Mouse (Mus musculus) CH12.LX (cell line): ENCODE data around the gene Magi2. TPM values are rescaled to one million over a fixed set of nuclear protein-coding genes. Genes with fewer than 3 reads are reported as not detected.
A peak's percentile ranks its signal among the peaks of the same experiment; 100 is the strongest.

Experiments used
- DNase-seq: peaks from one replicate; pipeline ENCODE4 v3.0.0-alpha.2; 2013; ENCODE audit errors: extremely low read depth
- H3K27ac ChIP-seq: 2 replicates; pipeline ENCODE4 v1.5.1; 2012; ENCODE audit warnings: low read depth, mild to moderate bottlenecking, control low read depth, moderate library complexity; ENCODE audit not compliant: insufficient read depth
- H3K27me3 ChIP-seq: replicated peaks from 2 replicates; pipeline ENCODE3; 2012; ENCODE audit warnings: inconsistent platforms
- H3K36me3 ChIP-seq, 2 experiments: replicated peaks in 1 of 2; 2 replicates each; pipeline versions ENCODE3 to v1.6.1; 2012; ENCODE audit warnings: inconsistent platforms in 1 of 2, low read length in 1 of 2, mild to moderate bottlenecking in 1 of 2, mixed read lengths in 1 of 2, moderate library complexity in 1 of 2; ENCODE audit not compliant: control insufficient read depth in 1 of 2, insufficient read depth in 1 of 2
- H3K4me1 ChIP-seq, 2 experiments: 2 replicates each; pipeline ENCODE4 v1.6.1; 2012; ENCODE audit warnings: inconsistent platforms in 1 of 2, moderate library complexity in 1 of 2; ENCODE audit not compliant: insufficient read depth in 2 of 2, control insufficient read depth in 1 of 2
- H3K4me2 ChIP-seq: 2 replicates; pipeline ENCODE4 v1.6.1; 2012; ENCODE audit warnings: low read depth, mild to moderate bottlenecking, control low read depth; ENCODE audit not compliant: poor library complexity, insufficient read depth, severe bottlenecking
- H3K4me3 ChIP-seq, 3 experiments: fragments of 150-350 bp in 1 of 3; sonication (generic) in 1 of 3; replicated peaks in 1 of 3; 2 replicates each; pipeline versions ENCODE3 to v1.5.1; 2011 to 2012; ENCODE audit warnings: low read depth in 2 of 3, low read length in 2 of 3, mild to moderate bottlenecking in 2 of 3, moderate library complexity in 2 of 3, control low read depth in 1 of 3, improper control_type of control experiment in 1 of 3, inconsistent platforms in 1 of 3, mixed read lengths in 1 of 3; ENCODE audit not compliant: poor library complexity in 1 of 3
- H3K79me2 ChIP-seq: replicated peaks from 2 replicates; pipeline ENCODE4 v1.6.1; 2012; ENCODE audit warnings: mild to moderate bottlenecking, moderate library complexity; ENCODE audit not compliant: control insufficient read depth, poor library complexity, insufficient read depth, severe bottlenecking; ENCODE audit errors: extremely low read depth
- H3K9ac ChIP-seq: 2 replicates; pipeline ENCODE4 v1.6.1; 2012; ENCODE audit warnings: low read depth, mild to moderate bottlenecking, control low read depth, moderate library complexity; ENCODE audit not compliant: insufficient read depth
- H3K9me3 ChIP-seq: replicated peaks from 2 replicates; pipeline ENCODE3; 2012; ENCODE audit warnings: low read length, inconsistent platforms, mixed read lengths
- CHD1 ChIP-seq: IDR thresholded peaks from 2 replicates; pipeline ENCODE4 v1.6.1; 2012; ENCODE audit warnings: low read depth, low read length, improper control_type of control experiment, inconsistent platforms
- E2F4 ChIP-seq: IDR thresholded peaks from 2 replicates; pipeline ENCODE4 v1.6.1; 2011; ENCODE audit warnings: low read depth, low read length, improper control_type of control experiment; ENCODE audit not compliant: insufficient replicate concordance
- ELF1 ChIP-seq: IDR thresholded peaks from 2 replicates; pipeline ENCODE4 v1.6.1; 2014; ENCODE audit warnings: low read depth, mild to moderate bottlenecking, inconsistent platforms, low read length, improper control_type of control experiment
- EP300 ChIP-seq: IDR thresholded peaks from 2 replicates; pipeline ENCODE4 v1.6.1; 2011; ENCODE audit warnings: low read length, improper control_type of control experiment
- HCFC1 ChIP-seq: IDR thresholded peaks from 2 replicates; pipeline ENCODE4 v1.6.1; 2012; ENCODE audit warnings: low read depth, mild to moderate bottlenecking, inconsistent platforms, low read length, improper control_type of control experiment
- IRF4 ChIP-seq: IDR thresholded peaks from 2 replicates; pipeline ENCODE4 v1.6.1; 2014; ENCODE audit warnings: low read depth, mild to moderate bottlenecking, inconsistent platforms, low read length, improper control_type of control experiment
- MAZ ChIP-seq: IDR thresholded peaks from 2 replicates; pipeline ENCODE4 v1.6.1; 2012; ENCODE audit warnings: low read depth, mild to moderate bottlenecking, inconsistent platforms, low read length, improper control_type of control experiment, moderate library complexity
- MYC ChIP-seq: IDR thresholded peaks from 2 replicates; pipeline ENCODE4 v1.6.1; 2011; ENCODE audit warnings: low read depth, mild to moderate bottlenecking, improper control_type of control experiment, low read length
- POLR2A ChIP-seq: IDR thresholded peaks from 2 replicates; pipeline ENCODE4 v1.6.1; 2011; ENCODE audit warnings: low read depth, mild to moderate bottlenecking, improper control_type of control experiment, low read length
- RAD21 ChIP-seq: IDR thresholded peaks from 2 replicates; pipeline ENCODE4 v1.6.1; 2011; ENCODE audit warnings: low read depth, mild to moderate bottlenecking, low read length, improper control_type of control experiment, moderate library complexity
- TCF12 ChIP-seq: IDR thresholded peaks from 2 replicates; pipeline ENCODE4 v1.6.1; 2014; ENCODE audit warnings: low read depth, mild to moderate bottlenecking, inconsistent platforms, low read length, improper control_type of control experiment
- UBTF ChIP-seq: IDR thresholded peaks from 2 replicates; pipeline ENCODE4 v1.6.1; 2012; ENCODE audit warnings: low read depth, mild to moderate bottlenecking, inconsistent platforms, low read length, improper control_type of control experiment, moderate library complexity
- dilution Hi-C: fragments of 300-500 bp; cut with MboI; formaldehyde crosslinking; loops from 2 replicates; pipeline ENCODE4 v1.14.3; 2020; ENCODE audit warnings: low sequenced_read_pairs; ENCODE audit not compliant: extremely low pct_unique_long_range_greater_than_20kb, extremely low pct_ligation_motif_present
- in situ Hi-C: fragments of 300-500 bp; cut with MboI; formaldehyde crosslinking; loops from 3 replicates; pipeline ENCODE4 v1.14.3; 2019; ENCODE audit warnings: low sequenced_read_pairs, low pct_ligation_motif_present, low pct_unique_long_range_greater_than_20kb, mixed read lengths
- polyA plus RNA-seq: library from polyadenylated mRNA; unstranded; fragments of >175 nt; gene quantifications from 2 replicates; pipeline ENCODE4 v1.2.1, GENCODE M21; 2012; ENCODE audit warnings: low read depth; ENCODE audit not compliant: insufficient read length
- total RNA-seq, 2 experiments: library from RNA; depleted of rRNA; stranded (reverse); fragments of 300-350 nt in 1 of 2; fragments of >200 nt in 1 of 2; gene quantifications; 2 replicates each; pipeline ENCODE4 v1.2.3; 2012 to 2014

Gene Magi2
- total and polyA plus RNA-seq, 3 experiments: 0.37 to 0.63 (median 0.42) TPM

DNA sequence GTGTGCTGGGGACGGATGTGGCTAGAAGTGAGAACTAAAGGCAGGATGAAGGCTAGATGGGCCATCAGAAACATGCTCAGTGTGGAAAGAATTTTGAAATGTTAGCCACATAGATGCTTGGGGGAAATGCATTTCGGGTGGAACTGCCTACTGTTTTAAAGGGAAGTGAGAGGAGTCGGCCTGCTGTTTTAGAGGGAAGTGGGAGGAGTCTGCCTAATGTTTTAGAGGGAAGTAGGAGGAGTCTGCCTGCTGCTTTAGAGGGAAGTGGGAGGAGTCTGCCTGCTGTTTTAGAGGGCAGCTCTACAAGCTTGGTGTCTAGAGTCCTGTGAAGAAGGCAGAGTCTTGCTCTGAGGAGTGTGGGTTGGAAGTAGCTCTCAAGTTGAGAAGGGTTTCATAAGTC, 664.9 kb downstream of the Magi2 start:
- DNase-seq: peak; percentile 61
- no peak overlapping the region for H3K9ac ChIP-seq
- no peaks in the 10 kb centered on the region for H3K36me3 ChIP-seq
- no peak overlapping the region for H3K27ac ChIP-seq
- H3K9me3 ChIP-seq: no peaks in the 10 kb centered on the region
- in situ Hi-C loops (no loop called here), dilution Hi-C loops (no loop called here)
- H3K27me3 ChIP-seq: no peaks in the 10 kb centered on the region
- peaks cover 0 to 17% of the 10 kb centered on the region in 2 experiments; a peak in 2 of 4 replicates for H3K4me1 ChIP-seq
- TF ChIP-seq ELF1 (0 out of 2 replicates have a peak, but pooled peaks have one; percentile 14), CHD1 (no peak), MAZ (no peak)
- H3K4me3 ChIP-seq: no peak overlapping the region
- no peaks in the 10 kb centered on the region for H3K79me2 ChIP-seq
- H3K4me2 ChIP-seq: no peak overlapping the region

- no peaks in the 10 kb centered on the region for H3K79me2 ChIP-seq
- H3K27me3 ChIP-seq: no peaks in the 10 kb centered on the region
- H3K9ac ChIP-seq: no peak overlapping the region
- H3K27ac ChIP-seq: no peak overlapping the region
- H3K4me3 ChIP-seq: no peak overlapping the region
- no peaks in the 10 kb centered on the region for H3K36me3 ChIP-seq
- H3K9me3 ChIP-seq: no peaks in the 10 kb centered on the region
- peaks cover 0 to 23% of the 10 kb centered on the region in 2 experiments; a peak in 2 of 4 replicates for H3K4me1 ChIP-seq
- TF ChIP-seq TCF12 (no peak), IRF4 (no peak), HCFC1 (no peak), E2F4 (no peak), EP300 (peak; percentile 41; the same call in 1 of the 2 replicates), POLR2A (no peak), RAD21 (no peak)
- dilution Hi-C loops: no loop called here
- peak; percentile 24 for DNase-seq
- in situ Hi-C loops: no loop called here
- H3K4me2 ChIP-seq: peak overlapping the region; percentile 16; the same call in 1 of the 2 replicates
Observed at GRCm38 (mm10) chr5:19895893-19896292, 669.1 kb downstream of the Magi2 start.

- Histone ChIP-seq H3K4me1 (peaks cover 0 to 10% of the 10 kb centered on the region in 2 experiments; a peak in 1 of 4 replicates), H3K27me3 (no peaks in the 10 kb centered on the region), H3K36me3 (no peaks in the 10 kb centered on the region), H3K4me3 (no peak overlapping the region), H3K79me2 (no peaks in the 10 kb centered on the region), H3K9ac (no peak overlapping the region), H3K9me3 (no peaks in the 10 kb centered on the region), H3K27ac (no peak overlapping the region), H3K4me2 (no peak overlapping the region)
- in situ Hi-C loops (no loop called here), dilution Hi-C loops (no loop called here)
- TF ChIP-seq MYC (no peak), UBTF (no peak)
- DNase-seq: no peak
Observed at GRCm38 (mm10) chr5:19901625-19902024, 674.8 kb downstream of the Magi2 start.
